Mouse (Mus musculus) embryonic facial prominence, embryonic 11.5 days (tissue): ENCODE results near the gene Togaram2. TPM values are rescaled to one million over a fixed set of nuclear protein-coding genes. Genes with fewer than 3 reads are reported as not detected.
"Not testable (repeated sequence)": the region's sequence is repeated elsewhere in the genome, so short reads cannot be mapped to it uniquely, and the experiment has no call there.

Source experiments
- ATAC-seq: fragments of 200-750 bp; cut with Nextera tagmentation; replicated peaks from 2 replicates; pipeline ENCODE4 v1.8.0; 2017; ENCODE audit warnings: low read depth; ENCODE audit not compliant: insufficient number of reproducible peaks, low FRiP score, low TSS enrichment
- DNase-seq: peaks from one replicate; pipeline ENCODE4 v3.0.0-alpha.2; 2015; ENCODE audit warnings: low spot score
- H3K27ac ChIP-seq: fragments of 300-500 bp; sonication (generic); replicated peaks from 2 replicates; pipeline ENCODE4 v1.5.1; 2014; ENCODE audit warnings: mild to moderate bottlenecking, low read depth, low read length, control low read depth
- H3K27me3 ChIP-seq: fragments of 300-500 bp; sonication (generic); 2 replicates; pipeline ENCODE4 v1.6.1; 2014; ENCODE audit warnings: mild to moderate bottlenecking, low read length, moderate library complexity, mixed read lengths; ENCODE audit not compliant: control insufficient read depth, insufficient read depth
- H3K36me3 ChIP-seq: fragments of 300-500 bp; sonication (generic); replicated peaks from 2 replicates; pipeline ENCODE4 v1.6.1; 2014; ENCODE audit warnings: low read depth, mild to moderate bottlenecking, low read length, moderate library complexity, mixed read lengths; ENCODE audit not compliant: control insufficient read depth, insufficient read depth
- H3K4me1 ChIP-seq: fragments of 300-500 bp; sonication (generic); 2 replicates; pipeline ENCODE4 v1.6.1; 2014; ENCODE audit warnings: low read length, mixed read lengths; ENCODE audit not compliant: control insufficient read depth, insufficient read depth
- H3K4me2 ChIP-seq: fragments of 300-500 bp; sonication (generic); 2 replicates; pipeline ENCODE4 v1.6.1; 2014; ENCODE audit warnings: low read depth, mild to moderate bottlenecking, control low read depth, low read length, moderate library complexity
- H3K4me3 ChIP-seq: fragments of 300-500 bp; sonication (generic); 2 replicates; pipeline ENCODE4 v1.5.1; 2014; ENCODE audit warnings: low read depth, low read length, control low read depth
- H3K9ac ChIP-seq: fragments of 300-500 bp; sonication (generic); replicated peaks from 2 replicates; pipeline ENCODE4 v1.6.1; 2014; ENCODE audit warnings: mild to moderate bottlenecking, control low read depth, low read length
- H3K9me3 ChIP-seq: fragments of 300-500 bp; sonication (generic); replicated peaks from 2 replicates; pipeline ENCODE4 v1.6.1; 2016; ENCODE audit warnings: mild to moderate bottlenecking, low read length, inconsistent platforms, mixed read lengths; ENCODE audit not compliant: control insufficient read depth
- WGBS: fragments of 180-500 bp; shearing (Covaris S2); extraction: QIAGEN DNeasy Blood & Tissue Kit; methylation state at CpG from one replicate; pipeline ENCODE4 v1.1.7; 2014; 5-methylcytosine and 5-hydroxymethylcytosine counted together
- polyA plus RNA-seq: library from polyadenylated mRNA; unstranded; fragments of >200 nt; fragmentation: Nextera tagmentation; extraction: Ambion mirVana; gene quantifications from 2 replicates; pipeline ENCODE4 v1.2.1, GENCODE M21; 2014

Togaram2 gene
- polyA plus RNA-seq, 1 experiment from 2014 or later: not detected

DNA sequence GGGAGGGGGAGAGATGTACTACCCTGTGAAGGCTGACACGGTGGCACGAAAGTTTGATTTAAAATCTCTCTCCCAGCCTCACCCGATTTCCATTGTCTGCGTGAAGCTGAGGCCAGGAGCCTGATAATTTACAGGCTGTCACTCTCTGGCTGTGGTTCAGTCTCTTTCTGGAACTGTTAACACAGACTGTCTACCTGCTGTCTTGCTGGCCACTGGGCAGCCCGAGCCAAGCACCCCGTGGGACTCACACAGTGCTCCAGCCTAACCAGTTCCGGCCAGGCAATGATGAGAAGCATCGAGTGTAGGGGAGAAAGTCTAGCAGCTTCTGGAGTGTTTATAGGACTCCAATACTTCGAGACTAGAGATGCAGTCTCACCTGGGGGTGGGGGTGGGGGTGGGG, 73.1 kb downstream of the Togaram2 start:
- H3K27me3 ChIP-seq: no peaks in the 10 kb centered on the region
- H3K4me1 ChIP-seq: no peaks in the 10 kb centered on the region
- no peaks in the 10 kb centered on the region for H3K9me3 ChIP-seq
- no peak overlapping the region for H3K4me3 ChIP-seq
- no peak overlapping the region for H3K9ac ChIP-seq
- H3K27ac ChIP-seq: no peak overlapping the region
- no peaks in the 10 kb centered on the region for H3K36me3 ChIP-seq
- DNase-seq (no peak), ATAC-seq (no peak)
- WGBS: 88% methylated on average over 9 of the region's 9 CpGs
- H3K4me2 ChIP-seq: no peak overlapping the region

DNA sequence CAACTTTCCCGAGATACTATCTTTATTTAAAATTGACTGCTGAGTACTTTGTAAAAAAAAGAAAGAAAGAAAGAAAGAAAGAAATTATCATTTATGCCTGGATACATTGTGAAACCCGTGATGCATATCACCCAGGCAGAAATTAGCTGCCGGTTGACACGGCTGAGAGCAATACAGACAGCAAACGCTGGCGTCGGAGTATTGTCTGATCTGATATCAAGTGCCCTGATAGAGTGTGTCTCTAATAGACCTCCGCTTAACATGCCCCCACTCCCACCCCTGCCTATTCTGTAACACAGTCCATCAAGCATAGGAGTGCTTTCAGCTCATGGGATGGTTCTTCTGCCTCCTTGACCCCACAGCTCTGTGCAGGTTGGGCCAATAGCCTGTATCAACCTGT, 74.5 kb downstream of the Togaram2 start:
- H3K4me2 ChIP-seq: no peak overlapping the region
- no peaks in the 10 kb centered on the region for H3K4me1 ChIP-seq
- no peak overlapping the region for H3K4me3 ChIP-seq
- no peak overlapping the region for H3K9ac ChIP-seq
- no peaks in the 10 kb centered on the region for H3K27me3 ChIP-seq
- ATAC-seq (no peak), DNase-seq (no peak)
- no peaks in the 10 kb centered on the region for H3K36me3 ChIP-seq
- 87% methylated on average over 8 of the region's 8 CpGs for WGBS
- H3K9me3 ChIP-seq: no peaks in the 10 kb centered on the region
- H3K27ac ChIP-seq: no peak overlapping the region

DNA sequence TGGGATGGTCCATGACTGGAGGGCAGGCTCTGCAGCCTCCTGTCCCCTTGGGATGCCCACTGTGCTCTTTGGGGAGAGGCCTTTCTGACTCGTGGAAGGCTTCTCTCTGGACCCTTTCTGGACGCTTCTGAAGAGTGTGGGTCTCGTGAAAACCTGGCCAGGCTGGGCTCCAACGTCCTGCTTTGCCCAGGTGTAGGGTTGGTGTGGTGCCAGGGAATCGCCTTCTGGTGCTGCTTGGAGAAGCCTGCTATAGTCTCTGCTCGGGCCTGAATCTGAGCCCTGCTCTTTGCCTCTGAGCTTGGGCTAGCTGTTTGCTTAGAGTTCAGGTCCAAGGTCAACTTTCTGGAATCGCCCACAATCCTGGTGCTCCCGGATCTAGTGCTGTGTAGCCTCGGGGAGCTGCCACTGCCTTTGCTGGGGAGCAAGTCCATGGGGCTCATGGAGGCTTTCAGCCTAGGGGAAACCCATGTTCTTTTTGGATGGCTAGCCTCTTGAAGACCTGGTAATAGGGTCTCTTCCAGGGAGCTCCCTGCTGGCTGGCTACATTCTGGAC, 76.6 kb downstream of the Togaram2 start:
- WGBS: 77% methylated on average over 9 of the region's 9 CpGs
- H3K9me3 ChIP-seq: no peaks in the 10 kb centered on the region
- no peak overlapping the region for H3K4me3 ChIP-seq
- H3K4me1 ChIP-seq: no peaks in the 10 kb centered on the region
- DNase-seq (no peak), ATAC-seq (no peak)
- no peak overlapping the region for H3K9ac ChIP-seq
- no peak overlapping the region for H3K4me2 ChIP-seq
- no peaks in the 10 kb centered on the region for H3K36me3 ChIP-seq
- H3K27ac ChIP-seq: no peak overlapping the region
- no peaks in the 10 kb centered on the region for H3K27me3 ChIP-seq

DNA sequence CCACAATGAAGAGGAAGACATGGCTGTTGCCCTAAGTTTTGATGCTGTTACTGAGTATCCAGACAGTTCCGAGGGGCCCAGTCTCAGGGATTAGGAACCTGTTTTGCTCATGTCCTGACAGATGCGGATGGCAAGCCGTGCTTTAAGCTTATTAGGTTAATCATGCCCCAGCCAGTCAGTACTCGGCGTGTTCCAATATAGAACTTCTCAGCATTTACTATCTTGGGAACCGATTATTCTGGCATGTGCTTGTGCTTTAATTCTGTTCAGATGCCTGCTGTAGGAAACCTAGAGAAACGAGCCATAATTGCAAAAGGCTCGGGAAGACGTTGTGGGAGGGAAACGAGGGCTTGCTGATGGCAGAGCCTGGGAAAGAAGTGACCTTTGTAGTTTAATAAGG, 79.8 kb downstream of the Togaram2 start, which contains the start of gene Pcare:
Gene Pcare, minus strand, starts transcription at position 64 of the 400 bp plus-strand sequence.
- H3K4me3 ChIP-seq: no peak within 1 kb of the TSS
- DNase-seq: no peak
- 63% methylated on average over 10 of the region's 10 CpGs for WGBS
- no peaks in the 10 kb centered on the region for H3K4me1 ChIP-seq
- no peaks in the 10 kb centered on the region for H3K9me3 ChIP-seq
- no peak within 1 kb of the TSS for H3K9ac ChIP-seq
- no peaks in the 10 kb centered on the region for H3K36me3 ChIP-seq
- no peak within 1 kb of the TSS for H3K27ac ChIP-seq
- H3K4me2 ChIP-seq: no peak within 1 kb of the TSS
- H3K27me3 ChIP-seq: no peaks in the 10 kb centered on the region
- ATAC-seq: no peak

DNA sequence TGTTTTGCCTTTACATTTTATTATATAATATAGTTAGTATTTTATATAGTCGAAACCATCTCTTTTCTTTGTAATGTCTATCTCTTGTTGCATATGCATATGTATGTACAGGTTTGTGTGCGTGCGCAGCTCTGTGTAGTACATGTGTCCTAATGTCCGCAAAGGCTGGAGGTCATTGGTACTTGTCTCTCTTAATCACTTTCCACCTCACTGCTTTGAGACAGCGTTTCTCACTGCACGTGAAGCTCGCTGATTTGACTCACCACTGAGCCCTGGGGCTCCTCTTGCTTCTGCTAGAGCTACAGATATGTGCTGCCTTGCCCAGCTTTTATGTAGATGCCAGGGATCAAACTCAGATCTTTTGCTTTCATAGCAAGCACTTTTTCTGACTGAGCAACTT, 87.5 kb downstream of the Togaram2 start:
- no peaks in the 10 kb centered on the region for H3K9me3 ChIP-seq
- H3K27ac ChIP-seq: no peak overlapping the region
- no peak overlapping the region for H3K4me2 ChIP-seq
- H3K36me3 ChIP-seq: no peaks in the 10 kb centered on the region
- no peaks in the 10 kb centered on the region for H3K4me1 ChIP-seq
- H3K27me3 ChIP-seq: no peaks in the 10 kb centered on the region
- WGBS: 72% methylated on average over 7 of the region's 7 CpGs
- no peak overlapping the region for H3K4me3 ChIP-seq
- H3K9ac ChIP-seq: no peak overlapping the region
- DNase-seq: no peak
- no peak for ATAC-seq

DNA sequence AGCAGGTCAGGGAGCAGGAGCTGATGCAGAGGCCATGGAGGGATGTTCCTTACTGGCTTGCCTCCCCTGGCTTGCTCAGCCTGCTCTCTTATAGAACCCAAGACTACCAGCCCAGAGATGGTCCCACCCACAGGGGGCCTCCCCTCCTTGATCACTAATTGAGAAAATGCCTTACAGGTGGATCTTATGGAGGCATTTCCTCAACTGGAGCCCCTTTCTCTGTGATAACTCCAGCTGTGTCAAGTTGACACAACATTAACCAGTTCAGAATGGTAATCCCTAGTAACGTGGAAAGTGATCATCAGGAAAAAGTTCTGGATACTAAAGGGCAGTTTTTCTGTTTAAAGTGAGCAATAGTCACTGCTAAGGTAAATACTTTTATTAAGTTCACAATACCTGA, 95.1 kb downstream of the Togaram2 start, which contains the start of gene Clip4:
Gene Clip4, plus strand, starts transcription at position 301 of the 400 bp plus-strand sequence.
- H3K4me2 ChIP-seq, H3K27ac ChIP-seq, H3K4me3 ChIP-seq: not testable (repeated sequence)

DNA sequence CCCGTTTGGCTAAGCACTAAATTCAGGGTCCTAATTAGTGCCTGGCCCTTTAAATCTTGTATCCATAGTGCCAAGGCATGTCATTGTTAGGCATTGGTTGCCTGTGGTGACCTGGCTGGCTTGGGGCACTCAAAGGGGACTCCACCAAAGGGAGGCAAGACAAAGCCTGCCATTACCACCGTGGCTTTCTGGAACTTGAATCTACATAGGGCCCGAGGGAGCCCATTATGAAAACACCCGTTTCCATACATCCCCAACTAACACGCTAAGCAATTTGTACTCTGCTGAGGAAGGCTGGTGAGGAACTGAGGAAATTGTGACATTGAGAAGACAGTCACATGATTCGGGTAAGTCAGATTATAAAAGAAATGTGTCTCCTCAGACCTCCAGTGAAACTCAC, 96.5 kb downstream of the Togaram2 start:
- Histone ChIP-seq H3K4me3 (no peak overlapping the region), H3K4me1 (no peaks in the 10 kb centered on the region), H3K36me3 (no peaks in the 10 kb centered on the region), H3K9me3 (no peaks in the 10 kb centered on the region), H3K4me2 (no peak overlapping the region), H3K9ac (no peak overlapping the region), H3K27ac (no peak overlapping the region), H3K27me3 (no peaks in the 10 kb centered on the region)
- DNase-seq: peak; percentile 41
- ATAC-seq: peak; percentile 52; the same call in 1 of the 2 replicates
- WGBS: 25% methylated on average over 6 of the region's 6 CpGs

More for the DNA sequence above, 95.1 kb downstream of the Togaram2 start, which contains the start of gene Clip4:
- H3K27me3 ChIP-seq, H3K9me3 ChIP-seq, ATAC-seq, DNase-seq, H3K36me3 ChIP-seq, H3K9ac ChIP-seq, H3K4me1 ChIP-seq: not testable (repeated sequence)
- 47% methylated on average over 1 of the region's 1 CpGs for WGBS

DNA sequence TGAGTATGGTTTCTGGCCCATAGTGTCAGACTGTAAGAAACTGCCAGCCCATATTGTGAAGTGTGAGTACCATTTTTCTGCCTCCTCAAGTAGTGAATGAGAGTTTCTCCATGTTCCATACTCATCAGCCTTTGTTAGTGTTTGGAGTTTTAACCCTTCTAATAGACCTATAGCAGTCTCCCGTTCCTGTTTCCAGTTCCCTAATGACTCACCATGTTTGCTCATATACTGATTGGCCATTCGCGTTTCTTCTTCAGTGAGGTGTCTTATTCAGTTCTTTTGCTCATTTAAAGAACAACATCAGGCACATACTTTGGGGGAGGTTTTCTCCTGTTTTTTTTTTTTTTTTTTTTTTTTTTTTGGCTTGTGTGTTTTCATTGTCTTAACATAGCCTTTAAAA, 97.6 kb downstream of the Togaram2 start:
- no peak for ATAC-seq
- Histone ChIP-seq H3K4me2 (no peak overlapping the region), H3K9me3 (no peaks in the 10 kb centered on the region), H3K36me3 (no peaks in the 10 kb centered on the region), H3K27ac (no peak overlapping the region), H3K4me1 (no peaks in the 10 kb centered on the region), H3K4me3 (no peak overlapping the region), H3K9ac (no peak overlapping the region), H3K27me3 (no peaks in the 10 kb centered on the region)
- no peak for DNase-seq
- WGBS: 92% methylated on average over 3 of the region's 3 CpGs
